Mouse (Mus musculus) spleen, adult 2 months (tissue): Measurements from ENCODE around the gene Msh3.

Experiments
- CTCF ChIP-seq: fragments of 200-500 bp; IDR thresholded peaks from 2 replicates; pipeline ENCODE4 v1.5.1; 2011; ENCODE audit warnings: mild to moderate bottlenecking, inconsistent platforms; ENCODE audit not compliant: insufficient read depth, insufficient read length, insufficient replicate concordance; ENCODE audit errors: extremely low read depth
- POLR2A ChIP-seq: fragments of 200-500 bp; IDR thresholded peaks from 2 replicates; pipeline ENCODE4 v1.6.1; 2011; ENCODE audit warnings: low read depth, low read length, inconsistent platforms

GRCm38 (mm10) chr13:92303062-92303948 is 51.5 kb downstream of the Msh3 start:
- TF ChIP-seq CTCF (no peak), POLR2A (no peak)
